Mouse (Mus musculus): ENCODE measurements around the gene Pi16. TPM values are rescaled to one million over a fixed set of nuclear protein-coding genes. Genes with fewer than 3 reads are reported as not detected.

Gene Pi16
- polyA plus RNA-seq, 1 experiment from 2014 or later: 3.5 TPM

GRCm38 (mm10) chr17:29322603-29322962 is 5.1 kb downstream of the Pi16 start:
- Histone ChIP-seq H3K27ac (ENCODE audit: low read length) (no peak overlapping the region), H3K9me3 (replicated peaks; ENCODE audit: control insufficient read depth, low read length) (no peaks in the 10 kb centered on the region), H3K4me3 (ENCODE audit: low read length) (peak overlapping the region; percentile 1; the same call in 1 of the 2 replicates), H3K27me3 (ENCODE audit: control insufficient read depth, insufficient read depth, low read length) (peaks cover 41% of the 10 kb centered on the region), H3K36me3 (ENCODE audit: control insufficient read depth, insufficient read depth) (no peaks in the 10 kb centered on the region), H3K9ac (ENCODE audit: low read length) (no peak overlapping the region), H3K4me1 (ENCODE audit: control insufficient read depth, insufficient read depth, low read length) (peaks cover 10% of the 10 kb centered on the region; the same call in 1 of the 2 replicates), H3K4me2 (ENCODE audit: low read depth, low read length) (peak overlapping the region; percentile 36)
- ATAC-seq (replicated peaks; ENCODE audit: extremely low read depth, insufficient read depth, low FRiP score): 0 out of 2 replicates have a peak, but pooled peaks have one; percentile 20
- WGBS: 29% methylated on average over 18 of the region's 18 CpGs

- WGBS: 73% methylated on average over 3 of the region's 3 CpGs
- no peak overlapping the region for H3K27ac ChIP-seq (ENCODE audit: low read length)
- H3K4me3 ChIP-seq (ENCODE audit: low read length): no peak overlapping the region
- H3K27me3 ChIP-seq (ENCODE audit: control insufficient read depth, insufficient read depth, low read length): peaks cover 41% of the 10 kb centered on the region
- no peak overlapping the region for H3K9ac ChIP-seq (ENCODE audit: low read length)
- H3K4me2 ChIP-seq (ENCODE audit: low read depth, low read length): no peak overlapping the region
- H3K4me1 ChIP-seq (ENCODE audit: control insufficient read depth, insufficient read depth, low read length): peaks cover 10% of the 10 kb centered on the region; the same call in 1 of the 2 replicates
- no peaks in the 10 kb centered on the region for H3K36me3 ChIP-seq (ENCODE audit: control insufficient read depth, insufficient read depth)
- no peaks in the 10 kb centered on the region for H3K9me3 ChIP-seq (replicated peaks; ENCODE audit: control insufficient read depth, low read length)
- ATAC-seq (replicated peaks; ENCODE audit: extremely low read depth, insufficient read depth, low FRiP score): no peak
Observed at GRCm38 (mm10) chr17:29323625-29324024, 6.1 kb downstream of the Pi16 start.

GRCm38 (mm10) chr17:29325831-29326230 is 8.4 kb downstream of the Pi16 start:
- no peaks in the 10 kb centered on the region for H3K9me3 ChIP-seq (replicated peaks; ENCODE audit: control insufficient read depth, low read length)
- no peak overlapping the region for H3K27ac ChIP-seq (ENCODE audit: low read length)
- ATAC-seq (replicated peaks; ENCODE audit: extremely low read depth, insufficient read depth, low FRiP score): no peak
- WGBS: 78% methylated on average over 13 of the region's 13 CpGs
- no peaks in the 10 kb centered on the region for H3K36me3 ChIP-seq (ENCODE audit: control insufficient read depth, insufficient read depth)
- peaks cover 31% of the 10 kb centered on the region for H3K27me3 ChIP-seq (ENCODE audit: control insufficient read depth, insufficient read depth, low read length)
- no peak overlapping the region for H3K9ac ChIP-seq (ENCODE audit: low read length)
- no peak overlapping the region for H3K4me3 ChIP-seq (ENCODE audit: low read length)
- H3K4me1 ChIP-seq (ENCODE audit: control insufficient read depth, insufficient read depth, low read length): peaks cover 8% of the 10 kb centered on the region; the same call in 1 of the 2 replicates
- no peak overlapping the region for H3K4me2 ChIP-seq (ENCODE audit: low read depth, low read length)

- H3K36me3 ChIP-seq (ENCODE audit: control insufficient read depth, insufficient read depth): no peaks in the 10 kb centered on the region
- H3K9me3 ChIP-seq (replicated peaks; ENCODE audit: control insufficient read depth, low read length): no peaks in the 10 kb centered on the region
- 28% methylated on average over 52 of the region's 52 CpGs for WGBS
- no peak for ATAC-seq (replicated peaks; ENCODE audit: extremely low read depth, insufficient read depth, low FRiP score)
- H3K4me2 ChIP-seq (ENCODE audit: low read depth, low read length): peak overlapping the region; percentile 62
- peak overlapping the region; percentile 28 for H3K4me3 ChIP-seq (ENCODE audit: low read length)
- H3K27ac ChIP-seq (ENCODE audit: low read length): no peak overlapping the region
- H3K27me3 ChIP-seq (ENCODE audit: control insufficient read depth, insufficient read depth, low read length): peaks cover 25% of the 10 kb centered on the region
- peak overlapping the region; percentile 58; the same call in 1 of the 2 replicates for H3K9ac ChIP-seq (ENCODE audit: low read length)
- peaks cover 15% of the 10 kb centered on the region for H3K4me1 ChIP-seq (ENCODE audit: control insufficient read depth, insufficient read depth, low read length)
Observed at GRCm38 (mm10) chr17:29326531-29327529, 9.3 kb downstream of the Pi16 start.

DNA sequence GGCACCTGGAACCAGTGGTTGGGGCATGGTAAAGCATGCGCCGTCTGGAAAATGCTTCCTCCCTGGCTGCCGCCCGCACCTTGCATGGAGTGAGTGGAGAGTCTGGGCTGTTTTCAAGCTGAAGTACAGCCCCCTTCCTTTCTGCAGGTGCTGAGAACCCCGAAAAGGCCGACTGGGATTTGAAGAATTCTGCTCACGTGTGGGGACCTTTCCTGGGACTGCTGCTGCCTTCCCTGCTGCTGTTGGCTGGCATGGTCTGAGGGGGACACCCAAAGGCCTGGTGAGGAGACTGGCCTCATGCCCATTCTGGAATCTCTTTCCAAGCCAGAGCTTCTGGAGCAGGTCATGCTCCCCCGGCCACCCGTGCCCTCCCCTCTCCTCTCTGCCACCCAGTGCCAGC is 10.2 kb downstream of the Pi16 start:
- Histone ChIP-seq H3K27ac (ENCODE audit: low read length) (no peak overlapping the region), H3K27me3 (ENCODE audit: control insufficient read depth, insufficient read depth, low read length) (peaks cover 17% of the 10 kb centered on the region), H3K9ac (ENCODE audit: low read length) (no peak overlapping the region), H3K4me1 (ENCODE audit: control insufficient read depth, insufficient read depth, low read length) (peaks cover 15% of the 10 kb centered on the region), H3K4me2 (ENCODE audit: low read depth, low read length) (no peak overlapping the region), H3K4me3 (ENCODE audit: low read length) (no peak overlapping the region), H3K9me3 (replicated peaks; ENCODE audit: control insufficient read depth, low read length) (no peaks in the 10 kb centered on the region), H3K36me3 (ENCODE audit: control insufficient read depth, insufficient read depth) (peaks cover 8% of the 10 kb centered on the region)
- no peak for ATAC-seq (replicated peaks; ENCODE audit: extremely low read depth, insufficient read depth, low FRiP score)
- 82% methylated on average over 9 of the region's 9 CpGs for WGBS

GRCm38 (mm10) chr17:29330221-29330620 is 12.7 kb downstream of the Pi16 start:
- Histone ChIP-seq H3K36me3 (ENCODE audit: control insufficient read depth, insufficient read depth) (peaks cover 18% of the 10 kb centered on the region), H3K27ac (ENCODE audit: low read length) (0 out of 2 replicates have a peak overlapping the region, but pooled peaks have one; percentile 36), H3K4me2 (ENCODE audit: low read depth, low read length) (no peak overlapping the region), H3K9me3 (replicated peaks; ENCODE audit: control insufficient read depth, low read length) (no peaks in the 10 kb centered on the region), H3K27me3 (ENCODE audit: control insufficient read depth, insufficient read depth, low read length) (peaks cover 15% of the 10 kb centered on the region; the same call in 1 of the 2 replicates), H3K4me1 (ENCODE audit: control insufficient read depth, insufficient read depth, low read length) (peaks cover 15% of the 10 kb centered on the region), H3K9ac (ENCODE audit: low read length) (no peak overlapping the region), H3K4me3 (ENCODE audit: low read length) (no peak overlapping the region)
- no peak for ATAC-seq (replicated peaks; ENCODE audit: extremely low read depth, insufficient read depth, low FRiP score)
- WGBS: 82% methylated on average over 3 of the region's 3 CpGs

DNA sequence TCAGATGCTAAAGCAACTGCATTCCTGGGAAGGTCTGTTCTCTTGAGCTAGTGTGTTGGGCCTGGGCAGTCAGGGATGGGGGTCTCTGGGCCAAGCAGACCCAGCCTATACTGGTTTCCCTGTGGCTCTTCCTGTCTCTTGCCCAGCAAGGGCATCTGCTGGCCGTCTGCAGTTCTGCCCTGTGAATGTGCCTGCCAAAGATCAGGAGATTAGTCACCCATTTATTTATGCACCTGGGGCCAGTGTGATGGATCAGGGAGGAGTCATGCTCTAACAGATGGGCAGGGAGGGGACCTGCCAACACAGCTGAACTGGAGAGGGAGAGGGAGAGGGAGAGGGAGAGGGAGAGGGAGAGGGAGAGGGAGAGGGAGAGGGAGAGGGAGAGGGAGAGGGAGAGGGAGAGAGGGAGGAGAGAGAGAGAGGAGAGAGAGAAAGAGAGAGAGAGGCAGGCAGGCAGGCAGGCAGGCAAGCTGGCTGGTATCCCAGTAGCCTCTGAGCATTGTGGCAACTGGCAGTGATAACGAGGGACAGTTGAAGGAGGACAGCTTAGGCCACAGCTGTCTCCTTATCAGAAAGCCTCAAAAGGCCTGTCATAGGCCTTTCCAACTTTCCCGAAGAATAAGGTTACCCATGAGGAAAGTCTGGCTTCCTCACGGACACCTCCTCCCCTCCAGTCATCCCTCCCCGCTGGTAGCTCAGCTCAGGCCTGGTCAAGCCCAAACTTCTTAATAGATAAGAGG is 13.4 kb downstream of the Pi16 start:
- no peaks in the 10 kb centered on the region for H3K9me3 ChIP-seq (replicated peaks; ENCODE audit: control insufficient read depth, low read length)
- H3K4me1 ChIP-seq (ENCODE audit: control insufficient read depth, insufficient read depth, low read length): peaks cover 15% of the 10 kb centered on the region
- 15% methylated on average over 5 of the region's 5 CpGs for WGBS
- H3K9ac ChIP-seq (ENCODE audit: low read length): no peak overlapping the region
- H3K27ac ChIP-seq (ENCODE audit: low read length): peak overlapping the region; percentile 36
- H3K4me2 ChIP-seq (ENCODE audit: low read depth, low read length): no peak overlapping the region
- peaks cover 13% of the 10 kb centered on the region; the same call in 1 of the 2 replicates for H3K27me3 ChIP-seq (ENCODE audit: control insufficient read depth, insufficient read depth, low read length)
- H3K36me3 ChIP-seq (ENCODE audit: control insufficient read depth, insufficient read depth): peaks cover 23% of the 10 kb centered on the region
- peak; percentile 42; the same call in 1 of the 2 replicates for ATAC-seq (replicated peaks; ENCODE audit: extremely low read depth, insufficient read depth, low FRiP score)
- H3K4me3 ChIP-seq (ENCODE audit: low read length): no peak overlapping the region

DNA sequence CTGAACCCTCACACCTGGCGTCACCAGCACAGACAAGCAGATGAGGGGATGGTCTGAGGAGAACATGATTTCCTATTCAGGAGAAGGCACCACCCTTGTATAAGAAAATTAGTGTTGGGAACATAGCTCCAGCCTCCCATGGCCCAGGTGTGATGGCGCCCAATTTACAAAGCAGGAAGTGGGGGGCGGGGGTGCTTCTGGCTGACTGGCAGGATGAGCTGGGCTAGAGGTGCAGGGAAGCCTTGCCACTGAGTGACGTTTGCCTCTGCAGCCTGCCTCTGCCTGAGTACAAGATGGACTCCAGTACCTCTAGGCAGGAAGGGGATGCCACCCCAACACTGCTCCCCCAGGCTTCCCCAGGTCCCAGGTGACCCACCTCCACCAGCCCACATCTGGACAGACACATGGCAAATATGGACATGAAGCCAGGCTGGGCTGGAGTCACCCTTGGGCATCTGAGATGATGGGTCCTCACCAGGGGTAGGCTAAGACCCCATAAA is 14.8 kb downstream of the Pi16 start:
- Histone ChIP-seq H3K9ac (ENCODE audit: low read length) (no peak overlapping the region), H3K4me3 (ENCODE audit: low read length) (no peak overlapping the region), H3K4me1 (ENCODE audit: control insufficient read depth, insufficient read depth, low read length) (peaks cover 10% of the 10 kb centered on the region), H3K27ac (ENCODE audit: low read length) (no peak overlapping the region), H3K27me3 (ENCODE audit: control insufficient read depth, insufficient read depth, low read length) (peaks cover 1% of the 10 kb centered on the region; the same call in 1 of the 2 replicates), H3K9me3 (replicated peaks; ENCODE audit: control insufficient read depth, low read length) (no peaks in the 10 kb centered on the region), H3K36me3 (ENCODE audit: control insufficient read depth, insufficient read depth) (peaks cover 37% of the 10 kb centered on the region), H3K4me2 (ENCODE audit: low read depth, low read length) (no peak overlapping the region)
- ATAC-seq (replicated peaks; ENCODE audit: extremely low read depth, insufficient read depth, low FRiP score): 0 out of 2 replicates have a peak, but pooled peaks have one; percentile 15
- 76% methylated on average over 4 of the region's 4 CpGs for whole genome bisulfite sequencing

Measured in heart, embryonic 16.5 days (tissue).